Mouse (Mus musculus) erythroblast, embryonic 14.5 days (primary cell): ENCODE measurements around the gene Cux2.

Experiments used
- GATA1 ChIP-seq: IDR thresholded peaks from 2 replicates; pipeline ENCODE4 v1.6.1; 2012; ENCODE audit warnings: low read length, inconsistent platforms, mixed read lengths
- TAL1 ChIP-seq: IDR thresholded peaks from 3 replicates; pipeline ENCODE4 v1.6.1; 2012; ENCODE audit warnings: low read length, inconsistent platforms, mixed read lengths

GRCm38 (mm10) chr5:121818401-121818800 is 231.5 kb downstream of the Cux2 start:
- TF ChIP-seq GATA1 (no peak), TAL1 (no peak)
